Mouse (Mus musculus): ENCODE measurements at regions not wholly inside any gene's neighbourhood (a gene's known extent, or its start where the extent isn't known, plus 50 kb on each side); places are given as distances from the start of the nearest gene placed in this dataset.

DNA sequence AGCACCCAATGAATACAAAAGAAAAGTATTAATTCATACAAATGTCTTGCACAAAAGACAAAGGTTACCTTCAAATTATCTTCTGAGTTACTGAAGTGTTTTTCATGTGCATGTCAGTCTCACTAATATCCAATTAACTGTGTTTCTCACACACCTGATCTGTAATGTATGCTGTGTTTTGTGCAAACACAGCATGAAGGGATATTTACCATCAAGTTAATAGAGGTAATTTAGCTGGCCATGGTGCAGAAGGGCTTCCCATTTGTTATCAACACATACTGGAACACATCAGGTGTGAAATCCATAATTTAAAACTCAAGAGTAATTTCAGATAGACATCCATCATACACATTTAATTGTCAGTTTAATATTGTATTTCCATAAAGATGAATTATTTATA, 178.2 kb upstream of the Klhl1 start:
- no peak for TF ChIP-seq CTCF (IDR thresholded peaks at IDR 0.05; ENCODE audit: control insufficient read depth, insufficient read depth, insufficient read length)
- no peak for TF ChIP-seq MYOG (IDR thresholded peaks at IDR 0.05; ENCODE audit: control insufficient read depth, extremely low read depth, insufficient read length)
- no peak for TF ChIP-seq MAX (IDR thresholded peaks at IDR 0.05)
- no peak for TF ChIP-seq MYOD1 (IDR thresholded peaks at IDR 0.05; ENCODE audit: control insufficient read depth, insufficient read length, low read depth)
- TF ChIP-seq CEBPB (IDR thresholded peaks at IDR 0.05; ENCODE audit: low read depth): no peak
- TF ChIP-seq USF1 (IDR thresholded peaks at IDR 0.05; ENCODE audit: low read depth): no peak
- TF ChIP-seq FOSL1 (IDR thresholded peaks at IDR 0.05; ENCODE audit: insufficient read depth, low read length, poor library complexity, severe bottlenecking): no peak

All from C2C12 (cell line).